Mouse (Mus musculus) liver, embryonic 11.5 days (tissue): Measurements from ENCODE around the gene Lsm4. TPM values are rescaled to one million over a fixed set of nuclear protein-coding genes. Genes with fewer than 3 reads are reported as not detected.

Source experiments
- ATAC-seq: fragments of 200-750 bp; cut with Nextera tagmentation; replicated peaks from 2 replicates; pipeline ENCODE4 v1.8.0; 2017; ENCODE audit warnings: moderate number of reproducible peaks, mild to moderate bottlenecking, moderate TSS enrichment, moderate library complexity; ENCODE audit not compliant: low FRiP score
- DNase-seq: peaks from one replicate; pipeline ENCODE4 v3.0.0-alpha.2; 2017; ENCODE audit warnings: low spot score
- H3K27ac ChIP-seq: fragments of 300-500 bp; sonication (generic); 2 replicates; pipeline ENCODE4 v1.5.1; 2014; ENCODE audit warnings: mild to moderate bottlenecking, low read depth, low read length, control low read depth
- H3K27me3 ChIP-seq: fragments of 300-500 bp; sonication (generic); replicated peaks from 2 replicates; pipeline ENCODE4 v1.6.1; 2014; ENCODE audit warnings: low read length, mixed read lengths; ENCODE audit not compliant: control insufficient read depth, insufficient read depth
- H3K36me3 ChIP-seq: fragments of 300-500 bp; sonication (generic); 2 replicates; pipeline ENCODE4 v1.6.1; 2014; ENCODE audit warnings: mild to moderate bottlenecking, low read length, moderate library complexity, mixed read lengths; ENCODE audit not compliant: control insufficient read depth, insufficient read depth
- H3K4me1 ChIP-seq: fragments of 300-500 bp; sonication (generic); replicated peaks from 2 replicates; pipeline ENCODE4 v1.6.1; 2014; ENCODE audit warnings: low read length, mixed read lengths; ENCODE audit not compliant: control insufficient read depth, insufficient read depth
- H3K4me2 ChIP-seq: fragments of 300-500 bp; sonication (generic); 2 replicates; pipeline ENCODE4 v1.6.1; 2014; ENCODE audit warnings: mild to moderate bottlenecking, control low read depth, moderate library complexity
- H3K4me3 ChIP-seq: fragments of 300-500 bp; sonication (generic); 2 replicates; pipeline ENCODE4 v1.5.1; 2014; ENCODE audit warnings: low read depth, low read length, control low read depth
- H3K9ac ChIP-seq: fragments of 300-500 bp; sonication (generic); 2 replicates; pipeline ENCODE4 v1.6.1; 2014; ENCODE audit warnings: low read depth, low read length, control low read depth
- H3K9me3 ChIP-seq: fragments of 300-500 bp; sonication (generic); 2 replicates; pipeline ENCODE4 v1.6.1; 2016; ENCODE audit warnings: low read length, inconsistent platforms, mixed read lengths; ENCODE audit not compliant: control insufficient read depth
- WGBS: fragments of 180-500 bp; shearing (Covaris S2); extraction: QIAGEN DNeasy Blood & Tissue Kit; methylation state at CpG from one replicate; pipeline ENCODE4 v1.1.7; 2014; 5-methylcytosine and 5-hydroxymethylcytosine counted together
- polyA plus RNA-seq: library from polyadenylated mRNA; unstranded; fragments of >200 nt; fragmentation: Nextera tagmentation; extraction: Ambion mirVana; gene quantifications from 2 replicates; pipeline ENCODE4 v1.2.1, GENCODE M21; 2014

The Lsm4 gene
- polyA plus RNA-seq, 1 experiment from 2014 or later: 357 TPM

DNA sequence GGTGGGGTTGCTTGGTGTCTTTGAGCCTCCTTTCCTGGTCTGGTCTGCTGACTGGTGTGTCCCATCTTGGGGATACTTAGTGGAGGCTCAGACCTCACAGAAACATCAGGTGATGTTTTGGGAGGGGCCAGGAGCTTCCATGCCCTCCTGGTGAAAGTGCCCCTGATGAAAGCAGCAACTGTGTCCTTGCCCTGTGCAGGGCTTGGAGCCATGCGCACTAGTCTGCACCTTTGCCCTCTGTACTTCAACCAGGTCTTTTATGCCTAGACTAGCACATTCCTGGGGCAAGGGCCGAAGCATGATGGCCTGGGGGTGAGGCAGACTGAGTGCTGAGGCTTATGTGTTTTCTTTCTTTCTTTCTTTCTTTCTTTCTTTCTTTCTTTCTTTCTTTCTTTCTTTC lies 7.4 kb upstream of the Lsm4 start:
- H3K9me3 ChIP-seq: no peaks in the 10 kb centered on the region
- 0 out of 2 replicates have a peak overlapping the region, but pooled peaks have one; percentile 1 for H3K9ac ChIP-seq
- H3K27me3 ChIP-seq: no peaks in the 10 kb centered on the region
- 56% methylated on average over 2 of the region's 2 CpGs for WGBS
- ATAC-seq (no peak; the same call in 1 of the 2 replicates), DNase-seq (no peak)
- H3K4me1 ChIP-seq: peaks cover 13% of the 10 kb centered on the region
- no peak overlapping the region for H3K4me2 ChIP-seq
- H3K4me3 ChIP-seq: no peak overlapping the region
- H3K36me3 ChIP-seq: no peaks in the 10 kb centered on the region
- no peak overlapping the region for H3K27ac ChIP-seq

DNA sequence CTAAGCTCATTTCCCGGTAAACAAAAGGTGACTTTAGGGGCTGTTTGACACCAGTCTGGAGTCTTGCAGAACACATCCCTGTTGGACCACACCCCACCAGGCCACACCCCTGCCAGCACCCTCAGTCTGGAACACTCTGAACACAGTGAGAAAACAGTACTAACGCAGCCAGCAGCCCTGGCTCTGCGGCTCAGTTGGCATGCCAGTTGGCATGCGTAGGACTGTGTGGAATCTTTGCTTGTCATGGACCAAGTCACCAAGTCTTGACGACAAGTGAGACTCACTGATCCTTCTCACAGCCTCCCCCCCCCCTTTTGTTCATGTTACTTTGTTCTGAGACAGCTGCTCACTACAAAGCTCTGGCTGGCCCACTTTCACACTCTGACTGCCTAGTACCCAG lies 6.0 kb upstream of the Lsm4 start:
- Histone ChIP-seq H3K27ac (no peak overlapping the region), H3K36me3 (no peaks in the 10 kb centered on the region), H3K4me1 (peaks cover 5% of the 10 kb centered on the region; the same call in 1 of the 2 replicates), H3K4me2 (no peak overlapping the region), H3K27me3 (no peaks in the 10 kb centered on the region), H3K4me3 (no peak overlapping the region), H3K9ac (no peak overlapping the region), H3K9me3 (no peaks in the 10 kb centered on the region)
- no peak for DNase-seq
- 63% methylated on average over 5 of the region's 5 CpGs for WGBS
- no peak; the same call in 1 of the 2 replicates for ATAC-seq

DNA sequence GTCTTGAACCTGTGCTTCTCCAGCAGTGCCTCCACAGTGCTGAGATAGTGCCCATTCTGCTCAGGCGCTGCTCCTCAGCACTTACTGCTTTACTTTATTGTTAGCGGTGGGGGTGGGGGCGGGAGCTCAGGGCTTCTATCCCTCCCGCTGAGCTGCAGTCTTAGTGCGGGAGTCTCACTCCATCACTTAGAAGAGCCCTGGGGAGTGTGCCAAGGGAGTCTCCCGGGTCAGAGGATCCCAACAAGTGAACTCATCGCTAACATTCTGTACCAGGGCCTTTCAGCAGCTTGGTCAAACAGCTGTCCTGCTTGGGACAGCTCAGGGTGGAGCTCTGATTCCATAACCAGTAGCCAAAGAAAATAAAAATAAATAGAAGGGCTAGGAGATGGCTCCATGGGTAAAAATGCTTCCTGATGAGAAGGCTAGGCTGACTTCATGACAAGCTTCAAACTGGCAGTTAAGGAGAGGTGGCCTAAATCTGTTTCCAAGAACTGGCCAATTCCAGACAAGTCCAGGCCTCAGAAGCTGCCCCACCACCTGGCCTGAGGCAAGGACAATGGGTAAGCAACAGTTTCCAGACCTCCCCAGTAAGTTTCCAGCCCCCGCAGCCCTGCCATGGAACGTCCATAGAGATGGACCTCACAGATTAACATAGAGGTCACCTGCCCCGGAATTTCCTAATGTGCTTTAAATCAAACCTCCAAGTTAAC lies 1.3 kb upstream of the Lsm4 start:
- no peak for ATAC-seq
- H3K36me3 ChIP-seq: 0 out of 2 replicates have a peak, but pooled peaks cover 3% of the 10 kb centered on the region
- no peaks in the 10 kb centered on the region for H3K27me3 ChIP-seq
- H3K9ac ChIP-seq: peak overlapping the region; percentile 74; the same call in 1 of the 2 replicates
- no peak overlapping the region for H3K4me2 ChIP-seq
- WGBS: 80% methylated on average over 10 of the region's 10 CpGs
- peaks cover 28% of the 10 kb centered on the region for H3K4me1 ChIP-seq
- no peaks in the 10 kb centered on the region for H3K9me3 ChIP-seq
- H3K4me3 ChIP-seq: no peak overlapping the region
- H3K27ac ChIP-seq: no peak overlapping the region
- no peak for DNase-seq

DNA sequence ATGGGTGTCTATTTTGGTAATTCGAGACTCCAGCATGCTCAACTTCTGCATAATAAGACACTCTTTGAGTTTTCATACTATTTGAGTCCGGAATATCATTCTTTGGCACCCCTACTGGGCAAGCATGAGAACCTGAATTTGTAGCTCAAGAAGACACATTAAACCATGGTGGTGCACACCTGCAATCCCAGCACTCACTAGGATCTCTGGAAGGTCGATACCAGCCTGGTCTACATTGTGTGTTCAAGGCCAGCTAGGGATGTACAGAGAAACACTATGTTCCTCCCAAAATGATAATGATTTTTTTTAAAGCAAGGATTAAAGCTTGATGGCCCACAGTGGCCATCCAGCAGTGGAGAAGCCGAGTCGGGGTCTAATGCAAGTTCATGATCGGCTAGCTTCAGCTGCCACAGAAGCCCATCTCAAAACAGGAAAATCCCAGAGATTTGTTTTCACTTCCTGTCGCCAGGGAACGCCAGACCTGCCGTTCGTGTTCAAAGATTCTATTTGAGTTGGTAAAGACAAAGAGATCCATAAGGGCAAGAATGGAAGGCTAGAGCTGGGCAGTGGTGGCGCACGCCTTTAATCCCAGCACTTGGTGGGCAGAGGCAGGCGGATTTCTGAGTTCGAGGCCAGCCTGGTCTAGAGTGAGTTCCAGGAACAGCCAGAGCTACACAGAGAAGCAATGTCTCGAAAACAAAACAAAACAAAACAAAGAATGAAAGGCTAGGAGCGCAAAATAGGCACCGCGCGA lies 546 bp upstream of the Lsm4 start:
- peak; percentile 2; the same call in 1 of the 2 replicates for ATAC-seq
- Histone ChIP-seq H3K9me3 (no peaks in the 10 kb centered on the region), H3K36me3 (peaks cover 3% of the 10 kb centered on the region; the same call in 1 of the 2 replicates), H3K27me3 (no peaks in the 10 kb centered on the region), H3K4me2 (peak overlapping the region; percentile 89), H3K4me1 (peaks cover 31% of the 10 kb centered on the region), H3K4me3 (peak overlapping the region; percentile 74), H3K9ac (peak overlapping the region; percentile 74), H3K27ac (peak overlapping the region; percentile 94)
- 34% methylated on average over 19 of the region's 19 CpGs for WGBS
- DNase-seq: no peak

DNA sequence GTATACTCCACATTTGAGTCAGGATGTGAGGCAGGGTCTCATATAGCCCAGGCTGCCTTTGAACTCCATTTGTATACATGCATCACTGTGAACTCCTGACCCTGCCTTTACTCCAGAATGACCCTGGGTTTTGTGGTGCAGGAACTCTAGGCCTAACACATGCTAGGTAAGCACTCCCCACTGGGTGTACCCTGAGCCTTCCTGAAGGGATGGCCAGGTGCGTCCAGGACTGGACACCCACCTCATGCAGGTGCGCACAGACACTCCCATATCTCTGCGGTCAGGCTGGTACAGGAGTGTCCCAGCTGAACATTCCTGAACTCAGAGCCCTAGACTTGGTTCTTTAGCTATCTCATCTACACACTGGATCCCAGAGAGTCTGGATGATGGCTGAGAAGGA lies 1.1 kb downstream of the Lsm4 start:
- Histone ChIP-seq H3K27ac (peak overlapping the region; percentile 94), H3K36me3 (peaks cover 19% of the 10 kb centered on the region), H3K4me1 (peaks cover 37% of the 10 kb centered on the region), H3K4me2 (peak overlapping the region; percentile 89), H3K9me3 (no peaks in the 10 kb centered on the region), H3K27me3 (no peaks in the 10 kb centered on the region), H3K4me3 (peak overlapping the region; percentile 74), H3K9ac (peak overlapping the region; percentile 84)
- no peak for DNase-seq
- ATAC-seq: no peak
- WGBS: 81% methylated on average over 3 of the region's 3 CpGs

DNA sequence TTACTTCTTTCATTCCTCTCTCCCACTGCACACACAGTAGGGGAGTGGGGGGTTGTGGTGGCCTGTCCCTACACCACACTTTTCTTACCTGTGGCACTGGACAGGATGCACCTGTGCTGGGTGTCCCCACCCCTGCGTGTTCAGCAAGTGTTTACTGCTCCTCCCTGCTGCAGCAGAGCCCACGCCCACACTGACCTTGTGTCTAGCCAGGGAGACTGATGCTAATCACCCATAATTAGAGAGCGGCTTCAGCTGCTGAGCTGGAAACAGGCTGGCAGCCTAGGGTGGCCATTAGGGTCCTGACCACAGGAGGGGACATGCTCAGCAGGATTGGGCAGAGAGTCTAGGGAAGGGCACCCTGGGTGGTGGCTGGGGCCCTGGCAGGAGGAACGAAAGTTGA lies 1.7 kb downstream of the Lsm4 start:
- H3K36me3 ChIP-seq: peaks cover 24% of the 10 kb centered on the region
- no peaks in the 10 kb centered on the region for H3K9me3 ChIP-seq
- H3K27ac ChIP-seq: peak overlapping the region; percentile 94
- H3K27me3 ChIP-seq: no peaks in the 10 kb centered on the region
- peaks cover 37% of the 10 kb centered on the region for H3K4me1 ChIP-seq
- H3K9ac ChIP-seq: peak overlapping the region; percentile 84
- DNase-seq (no peak), ATAC-seq (no peak)
- H3K4me3 ChIP-seq: peak overlapping the region; percentile 74; the same call in 1 of the 2 replicates
- peak overlapping the region; percentile 89 for H3K4me2 ChIP-seq
- WGBS: 51% methylated on average over 4 of the region's 4 CpGs

DNA sequence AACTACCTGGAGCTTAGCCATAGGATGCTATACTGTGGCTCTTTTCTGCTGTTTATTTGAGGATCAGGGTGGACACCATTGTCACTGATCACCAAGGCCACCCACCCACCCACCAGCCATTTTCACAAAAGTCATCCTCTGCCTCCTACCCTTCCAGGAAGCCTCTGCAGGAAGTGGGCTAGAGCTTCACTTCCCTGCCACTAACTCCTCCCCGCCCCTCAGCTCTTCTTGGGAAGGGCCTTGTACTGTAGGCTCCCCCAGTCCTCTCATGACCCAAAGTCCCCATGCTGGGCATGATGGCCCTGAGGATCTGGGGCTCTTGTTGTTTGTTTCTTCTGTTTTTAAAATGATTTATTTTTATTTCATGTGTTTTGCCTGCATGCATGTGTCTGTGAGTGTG lies 2.3 kb downstream of the Lsm4 start:
- 57% methylated on average over 1 of the region's 1 CpGs for WGBS
- H3K4me1 ChIP-seq: peaks cover 37% of the 10 kb centered on the region
- H3K27ac ChIP-seq: peak overlapping the region; percentile 94; the same call in 1 of the 2 replicates
- peak overlapping the region; percentile 41; the same call in 1 of the 2 replicates for H3K9ac ChIP-seq
- no peaks in the 10 kb centered on the region for H3K9me3 ChIP-seq
- peak overlapping the region; percentile 89 for H3K4me2 ChIP-seq
- peaks cover 24% of the 10 kb centered on the region for H3K36me3 ChIP-seq
- no peaks in the 10 kb centered on the region for H3K27me3 ChIP-seq
- no peak overlapping the region for H3K4me3 ChIP-seq
- DNase-seq (no peak), ATAC-seq (no peak)

DNA sequence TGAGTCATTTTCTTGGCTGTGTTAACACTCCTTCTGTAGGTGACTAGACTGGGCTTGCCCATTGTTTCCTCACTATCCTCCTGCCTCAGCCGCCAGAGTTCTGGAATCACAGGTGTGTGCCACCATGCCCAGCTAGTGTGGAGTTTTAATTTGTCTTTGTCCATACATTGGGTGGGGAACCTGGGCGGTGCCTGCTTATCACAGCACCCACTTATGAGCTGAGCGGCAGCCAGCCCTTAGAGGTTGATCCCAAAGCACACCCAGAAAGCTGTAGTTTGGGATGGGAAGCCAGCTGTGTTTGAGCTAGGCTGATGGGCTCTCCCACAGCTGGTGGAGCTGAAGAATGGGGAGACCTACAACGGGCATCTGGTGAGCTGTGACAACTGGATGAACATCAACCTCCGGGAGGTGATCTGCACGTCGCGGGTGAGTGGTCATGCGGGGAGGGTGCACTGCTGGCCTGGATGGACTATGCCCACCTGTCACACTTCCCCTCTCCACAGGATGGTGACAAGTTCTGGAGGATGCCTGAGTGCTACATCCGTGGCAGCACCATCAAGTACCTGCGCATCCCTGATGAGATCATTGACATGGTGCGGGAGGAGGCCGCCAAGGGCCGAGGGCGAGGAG lies 4.5 kb downstream of the Lsm4 start:
- H3K9me3 ChIP-seq: no peaks in the 10 kb centered on the region
- no peaks in the 10 kb centered on the region for H3K27me3 ChIP-seq
- DNase-seq (no peak), ATAC-seq (no peak)
- peak overlapping the region; percentile 46 for H3K9ac ChIP-seq
- peaks cover 24% of the 10 kb centered on the region for H3K36me3 ChIP-seq
- H3K4me3 ChIP-seq: no peak overlapping the region
- H3K4me1 ChIP-seq: peaks cover 44% of the 10 kb centered on the region
- 90% methylated on average over 15 of the region's 15 CpGs for WGBS
- H3K4me2 ChIP-seq: peak overlapping the region; percentile 46
- H3K27ac ChIP-seq: no peak overlapping the region; the same call in 1 of the 2 replicates
